Mouse (Mus musculus): ENCODE measurements around the gene Tenm3.
"Not testable (repeated sequence)": the region's sequence is repeated elsewhere in the genome, so short reads cannot be mapped to it uniquely, and the experiment has no call there.

The Tenm3 gene

GRCm38 (mm10) chr8:48181000-48181399, 662.8 kb downstream of the Tenm3 start:
- DNase-seq, result no peak

- not testable (repeated sequence) for DNase-seq
Observed at GRCm38 (mm10) chr8:48180146-48180545, 663.6 kb downstream of the Tenm3 start.

- DNase-seq, result no peak
Observed at GRCm38 (mm10) chr8:48178993-48179392, 664.8 kb downstream of the Tenm3 start.

- DNase-seq, result no peak
Observed at GRCm38 (mm10) chr8:48177876-48178275, 665.9 kb downstream of the Tenm3 start.

Measured in thymus, postnatal 14 days (tissue).